ENCODE assay signal across 24 mouse cellular contexts in the genomic region with DNA sequence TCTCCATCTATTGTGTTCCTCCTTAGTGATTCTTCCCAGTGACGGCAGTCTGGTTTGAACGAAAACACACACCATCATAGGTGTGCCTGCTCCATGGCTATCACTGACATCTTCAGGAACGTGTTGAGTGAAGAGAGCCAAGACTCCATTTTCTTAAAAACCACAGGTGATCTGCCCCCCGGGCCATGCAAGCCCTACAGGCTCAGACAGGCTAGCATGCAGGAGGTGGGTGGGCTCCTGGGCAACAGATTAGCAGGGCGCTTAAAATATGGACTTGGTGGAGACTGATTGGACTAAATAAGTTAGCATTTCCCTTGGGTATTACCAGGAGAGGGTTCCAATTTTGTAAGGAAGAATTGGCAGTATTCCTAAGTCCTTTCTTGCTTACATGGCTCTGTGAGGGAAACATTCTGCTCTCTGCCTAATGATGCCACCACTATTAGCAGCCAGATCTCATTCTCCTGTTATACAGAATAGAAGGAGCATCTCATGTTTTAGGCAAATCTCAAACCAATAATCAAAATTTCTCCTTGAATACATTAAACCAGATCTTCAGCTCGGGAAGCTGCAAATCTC.
DNase-seq lines count a peak whose midpoint lies in the region; ATAC-seq and TF ChIP-seq lines count a peak whose summit lies in the region.
"Had no signal": no experiment of that assay in that cellular context is flagged by ENCODE, and none has a peak within 500 bp of the region (broad histone marks: within the 10 kb centered on the region; RNA-seq: fewer than 3 reads in every experiment).

No protein-coding gene starts in this region.

- 74% methylated on average over 6 of the region's 6 CpGs for WGBS in forebrain, embryonic 14.5 days
- WGBS in forebrain, embryonic 11.5 days = 87% methylated on average over 6 of the region's 6 CpGs
- WGBS in hindbrain, embryonic 14.5 days = 86% methylated on average over 6 of the region's 6 CpGs
- WGBS in hindbrain, embryonic 11.5 days = 89% methylated on average over 6 of the region's 6 CpGs
- 81% methylated on average over 6 of the region's 6 CpGs for WGBS in midbrain, embryonic 16.5 days
- WGBS in midbrain, embryonic 15.5 days = 77% methylated on average over 6 of the region's 6 CpGs

- H3K9me3 ChIP-seq in forebrain, embryonic 14.5 days (replicated peaks; ENCODE audit: control insufficient read depth, low read length) = no peaks in the 10 kb centered on the region
- no peaks in the 10 kb centered on the region for H3K9me3 ChIP-seq in forebrain, embryonic 11.5 days (ENCODE audit: control insufficient read depth, low read length)
- H3K9me3 ChIP-seq in hindbrain, embryonic 14.5 days (ENCODE audit: control insufficient read depth, low read length) = no peaks in the 10 kb centered on the region
- no peaks in the 10 kb centered on the region for H3K9me3 ChIP-seq in hindbrain, embryonic 11.5 days (ENCODE audit: control insufficient read depth, low read length)
- H3K9me3 ChIP-seq in midbrain, embryonic 16.5 days (replicated peaks; ENCODE audit: control insufficient read depth, low read length, poor library complexity, severe bottlenecking) = no peaks in the 10 kb centered on the region
- no peaks in the 10 kb centered on the region for H3K9me3 ChIP-seq in midbrain, embryonic 15.5 days
- H3K9me3 ChIP-seq: embryonic facial prominence, embryonic 15.5 days; forebrain, embryonic 12.5 days; hindbrain, embryonic 13.5 days; intestine, embryonic 15.5 days had no signal

- H3K4me2 ChIP-seq in forebrain, embryonic 14.5 days (ENCODE audit: low read length) = no peak overlapping the region
- no peak overlapping the region for H3K4me2 ChIP-seq in forebrain, embryonic 11.5 days (ENCODE audit: low read depth, low read length, severe bottlenecking)
- no peak overlapping the region for H3K4me2 ChIP-seq in hindbrain, embryonic 14.5 days (replicated peaks)
- no peak overlapping the region for H3K4me2 ChIP-seq in hindbrain, embryonic 11.5 days (replicated peaks; ENCODE audit: low read depth, low read length)
- no peak overlapping the region for H3K4me2 ChIP-seq in midbrain, embryonic 16.5 days (ENCODE audit: low read length)
- no peak overlapping the region for H3K4me2 ChIP-seq in midbrain, embryonic 15.5 days
- H3K4me2 ChIP-seq: embryonic facial prominence, embryonic 15.5 days; forebrain, embryonic 12.5 days; heart, embryonic 11.5 days; hindbrain, embryonic 13.5 days; intestine, embryonic 15.5 days had no signal

- intact Hi-C loops in heart, postnatal 36 days (cut with DNase I) = no loop called here

- DNase-seq in forebrain, embryonic 14.5 days (ENCODE audit: low spot score) = peak; percentile 51
- no peak for DNase-seq in forebrain, embryonic 11.5 days (ENCODE audit: low spot score)
- no peak for DNase-seq in hindbrain, embryonic 14.5 days (ENCODE audit: low spot score)
- DNase-seq in hindbrain, embryonic 11.5 days (ENCODE audit: low spot score) = no peak
- peak; percentile 51 for DNase-seq in brain, embryonic 14.5 days (ENCODE audit: low read depth)
- DNase-seq in heart, postnatal 36 days = no peak
- DNase-seq: adrenal gland, adult 8-10 months; adrenal gland, postnatal 25 days; cerebellum, adult 18-20 months; cerebellum, adult 9-10 months; cerebellum, postnatal 25 days; embryo, embryonic 11 days; gastrocnemius, adult 2 months; gastrocnemius, postnatal 14 days; kidney, adult 11 months; kidney, adult 8-10 months had no signal

- H3K4me1 ChIP-seq in forebrain, embryonic 14.5 days (ENCODE audit: control insufficient read depth, insufficient read depth, low read length) = no peaks in the 10 kb centered on the region
- H3K4me1 ChIP-seq in forebrain, embryonic 11.5 days (replicated peaks; ENCODE audit: control insufficient read depth, insufficient read depth, low read length) = no peaks in the 10 kb centered on the region
- no peaks in the 10 kb centered on the region for H3K4me1 ChIP-seq in hindbrain, embryonic 14.5 days (replicated peaks; ENCODE audit: control insufficient read depth, insufficient read depth, low read length)
- no peaks in the 10 kb centered on the region for H3K4me1 ChIP-seq in hindbrain, embryonic 11.5 days (replicated peaks; ENCODE audit: control insufficient read depth, insufficient read depth, low read length)
- H3K4me1 ChIP-seq in midbrain, embryonic 16.5 days (ENCODE audit: control insufficient read depth, insufficient read depth, low read length) = no peaks in the 10 kb centered on the region
- no peaks in the 10 kb centered on the region for H3K4me1 ChIP-seq in midbrain, embryonic 15.5 days
- H3K4me1 ChIP-seq: embryonic facial prominence, embryonic 15.5 days; forebrain, embryonic 12.5 days had no signal

- no peak overlapping the region for H3K9ac ChIP-seq in forebrain, embryonic 14.5 days (ENCODE audit: low read length)
- no peak overlapping the region for H3K9ac ChIP-seq in forebrain, embryonic 11.5 days (ENCODE audit: low read length)
- H3K9ac ChIP-seq in hindbrain, embryonic 14.5 days = no peak overlapping the region
- no peak overlapping the region for H3K9ac ChIP-seq in hindbrain, embryonic 11.5 days (ENCODE audit: low read depth, low read length)
- H3K9ac ChIP-seq in midbrain, embryonic 16.5 days (ENCODE audit: low read depth, low read length) = no peak overlapping the region
- no peak overlapping the region for H3K9ac ChIP-seq in midbrain, embryonic 15.5 days
- H3K9ac ChIP-seq: embryonic facial prominence, embryonic 15.5 days; forebrain, embryonic 12.5 days; hindbrain, embryonic 13.5 days; intestine, embryonic 15.5 days had no signal

- no peak for TF ChIP-seq CTCF in brain, embryonic 14.5 days (IDR thresholded peaks at IDR 0.05; ENCODE audit: borderline replicate concordance, extremely low read depth, insufficient read depth, insufficient read length)

- TF ChIP-seq POLR2A in brain, embryonic 14.5 days (IDR thresholded peaks at IDR 0.05; ENCODE audit: borderline replicate concordance, extremely low read depth, insufficient read depth, insufficient read length, poor library complexity, severe bottlenecking) = no peak

- H3K4me3 ChIP-seq in forebrain, embryonic 14.5 days (ENCODE audit: low read depth, low read length) = no peak overlapping the region
- H3K4me3 ChIP-seq in forebrain, embryonic 11.5 days (ENCODE audit: low read depth, low read length) = no peak overlapping the region
- no peak overlapping the region for H3K4me3 ChIP-seq in hindbrain, embryonic 14.5 days (replicated peaks; ENCODE audit: low read length)
- no peak overlapping the region for H3K4me3 ChIP-seq in hindbrain, embryonic 11.5 days (ENCODE audit: low read depth, low read length)
- H3K4me3 ChIP-seq in midbrain, embryonic 16.5 days (ENCODE audit: low read depth, low read length) = no peak overlapping the region
- no peak overlapping the region for H3K4me3 ChIP-seq in midbrain, embryonic 15.5 days
- H3K4me3 ChIP-seq: embryonic facial prominence, embryonic 15.5 days; forebrain, embryonic 12.5 days; gastrocnemius, adult 2 months; hindbrain, embryonic 13.5 days; intestine, embryonic 15.5 days had no signal

- no peaks in the 10 kb centered on the region for H3K36me3 ChIP-seq in forebrain, embryonic 14.5 days (ENCODE audit: control insufficient read depth, insufficient read depth, low read length)
- no peaks in the 10 kb centered on the region for H3K36me3 ChIP-seq in forebrain, embryonic 11.5 days (ENCODE audit: control insufficient read depth, insufficient read depth, low read length)
- no peaks in the 10 kb centered on the region for H3K36me3 ChIP-seq in hindbrain, embryonic 14.5 days (replicated peaks; ENCODE audit: control insufficient read depth, insufficient read depth)
- H3K36me3 ChIP-seq in hindbrain, embryonic 11.5 days (ENCODE audit: control insufficient read depth, insufficient read depth, low read length) = no peaks in the 10 kb centered on the region
- H3K36me3 ChIP-seq in midbrain, embryonic 16.5 days (ENCODE audit: control insufficient read depth, insufficient read depth, low read length) = no peaks in the 10 kb centered on the region
- no peaks in the 10 kb centered on the region for H3K36me3 ChIP-seq in midbrain, embryonic 15.5 days (replicated peaks)
- H3K36me3 ChIP-seq: embryonic facial prominence, embryonic 15.5 days; forebrain, embryonic 12.5 days; hindbrain, embryonic 13.5 days; intestine, embryonic 15.5 days had no signal

- H3K27ac ChIP-seq in forebrain, embryonic 14.5 days (ENCODE audit: low read depth, low read length) = no peak overlapping the region
- no peak overlapping the region for H3K27ac ChIP-seq in forebrain, embryonic 11.5 days (ENCODE audit: low read depth, low read length)
- H3K27ac ChIP-seq in hindbrain, embryonic 14.5 days = no peak overlapping the region
- H3K27ac ChIP-seq in hindbrain, embryonic 11.5 days (ENCODE audit: low read depth, low read length) = no peak overlapping the region
- H3K27ac ChIP-seq in midbrain, embryonic 16.5 days (ENCODE audit: low read length) = no peak overlapping the region
- H3K27ac ChIP-seq in midbrain, embryonic 15.5 days = no peak overlapping the region
- H3K27ac ChIP-seq: embryonic facial prominence, embryonic 15.5 days; forebrain, embryonic 12.5 days; gastrocnemius, adult 2 months; hindbrain, embryonic 13.5 days; intestine, embryonic 15.5 days had no signal

- ATAC-seq in forebrain, embryonic 14.5 days = no peak
- ATAC-seq in forebrain, embryonic 11.5 days (replicated peaks; ENCODE audit: low FRiP score) = no peak
- ATAC-seq in hindbrain, embryonic 14.5 days (ENCODE audit: low FRiP score) = peak; percentile 37; the same call in 1 of the 2 replicates
- ATAC-seq in hindbrain, embryonic 11.5 days (ENCODE audit: low FRiP score) = no peak
- peak; percentile 51; the same call in 1 of the 2 replicates for ATAC-seq in midbrain, embryonic 16.5 days
- no peak; the same call in 1 of the 2 replicates for ATAC-seq in midbrain, embryonic 15.5 days (replicated peaks)
- ATAC-seq: CD4-positive, CD25-positive, alpha-beta regulatory T cell, adult 4 months; intestine, embryonic 15.5 days had no signal

- H3K27me3 ChIP-seq in forebrain, embryonic 14.5 days (replicated peaks; ENCODE audit: control insufficient read depth, insufficient read depth, low read length) = no peaks in the 10 kb centered on the region
- H3K27me3 ChIP-seq in forebrain, embryonic 11.5 days (ENCODE audit: control insufficient read depth, insufficient read depth, low read length) = no peaks in the 10 kb centered on the region
- no peaks in the 10 kb centered on the region for H3K27me3 ChIP-seq in hindbrain, embryonic 14.5 days (ENCODE audit: control insufficient read depth, insufficient read depth, low read length)
- no peaks in the 10 kb centered on the region for H3K27me3 ChIP-seq in hindbrain, embryonic 11.5 days (ENCODE audit: control insufficient read depth, insufficient read depth, low read length)
- H3K27me3 ChIP-seq in midbrain, embryonic 16.5 days (ENCODE audit: control insufficient read depth, insufficient read depth, low read depth, low read length) = no peaks in the 10 kb centered on the region
- no peaks in the 10 kb centered on the region for H3K27me3 ChIP-seq in midbrain, embryonic 15.5 days (replicated peaks)
- H3K27me3 ChIP-seq: embryonic facial prominence, embryonic 15.5 days; forebrain, embryonic 12.5 days; hindbrain, embryonic 13.5 days; intestine, embryonic 15.5 days had no signal

Comparison
In these comparisons a context has a peak if more than half of its experiments do, and no peak if none do; other contexts are left out.
1. ATAC-seq: peak in hindbrain, embryonic 14.5 days (single experiment) and midbrain, embryonic 16.5 days (single experiment); none in forebrain, embryonic 14.5 days (single experiment), forebrain, embryonic 11.5 days (single experiment), hindbrain, embryonic 11.5 days (single experiment) and midbrain, embryonic 15.5 days (single experiment).
2. DNase-seq: peak in forebrain, embryonic 14.5 days (single experiment) and brain, embryonic 14.5 days (single experiment); none in forebrain, embryonic 11.5 days (single experiment), hindbrain, embryonic 14.5 days (single experiment), hindbrain, embryonic 11.5 days (single experiment) and heart, postnatal 36 days (0 of 2).